Mouse (Mus musculus) brain, embryonic 14.5 days (tissue): ENCODE results near the gene Mast4. TPM values are rescaled to one million over a fixed set of nuclear protein-coding genes. Genes with fewer than 3 reads are reported as not detected.
A peak's percentile ranks its signal among the peaks of the same experiment; 100 is the strongest.

Experiments used
- DNase-seq: peaks from one replicate; pipeline ENCODE4 v3.0.0-alpha.2; 2011; ENCODE audit warnings: low read depth
- CTCF ChIP-seq: fragments of 200-500 bp; IDR thresholded peaks from 2 replicates; pipeline ENCODE4 v1.5.1; 2012; ENCODE audit warnings: inconsistent platforms, mild to moderate bottlenecking, moderate library complexity, borderline replicate concordance; ENCODE audit not compliant: insufficient read depth, insufficient read length; ENCODE audit errors: extremely low read depth
- POLR2A ChIP-seq: fragments of 200-500 bp; IDR thresholded peaks from 2 replicates; pipeline ENCODE4 v1.6.1; 2012; ENCODE audit warnings: mild to moderate bottlenecking, inconsistent platforms, borderline replicate concordance; ENCODE audit not compliant: poor library complexity, insufficient read depth, insufficient read length, severe bottlenecking; ENCODE audit errors: extremely low read depth
- polyA plus RNA-seq: library from polyadenylated mRNA; depleted of rRNA; stranded (reverse); fragments of >200 nt; gene quantifications from 2 replicates; pipeline ENCODE4 v1.2.3, GENCODE M21; 2012

Mast4 gene
- polyA plus RNA-seq, 1 experiment: 30.7 TPM

GRCm38 (mm10) chr13:103173545-103174182 is 160.6 kb downstream of the Mast4 start:
- peak; percentile 92 for DNase-seq
- TF ChIP-seq POLR2A: no peak
- peak; percentile 60; the same call in 1 of the 2 replicates for TF ChIP-seq CTCF

GRCm38 (mm10) chr13:103151944-103152343 is 182.4 kb downstream of the Mast4 start:
- no peak for TF ChIP-seq POLR2A
- TF ChIP-seq CTCF: no peak
- DNase-seq: no peak

- DNase-seq: no peak
- TF ChIP-seq POLR2A (no peak), CTCF (no peak)
These were observed 183.1 kb downstream of the Mast4 start for GRCm38 (mm10) chr13:103151171-103151570.

GRCm38 (mm10) chr13:103150671-103151070 is 183.6 kb downstream of the Mast4 start:
- TF ChIP-seq POLR2A (no peak), CTCF (no peak)
- DNase-seq: no peak

GRCm38 (mm10) chr13:103149415-103149814 is 184.9 kb downstream of the Mast4 start:
- DNase-seq: no peak
- TF ChIP-seq POLR2A (no peak), CTCF (no peak)

- DNase-seq: no peak
These were observed 190.0 kb downstream of the Mast4 start for GRCm38 (mm10) chr13:103144343-103144742.

GRCm38 (mm10) chr13:103141304-103141703 is 193.0 kb downstream of the Mast4 start:
- DNase-seq: no peak
- TF ChIP-seq CTCF (no peak), POLR2A (no peak)

More at GRCm38 (mm10) chr13:103144343-103144742, 190.0 kb downstream of the Mast4 start:
- no peak for TF ChIP-seq POLR2A
- no peak for TF ChIP-seq CTCF

GRCm38 (mm10) chr13:103140051-103140450 is 194.2 kb downstream of the Mast4 start:
- DNase-seq: no peak
- TF ChIP-seq CTCF (no peak), POLR2A (no peak)

- no peak for DNase-seq
- TF ChIP-seq POLR2A: no peak
- TF ChIP-seq CTCF: no peak
These were observed 196.0 kb downstream of the Mast4 start for GRCm38 (mm10) chr13:103138298-103138697.

- TF ChIP-seq CTCF (no peak), POLR2A (no peak)
- DNase-seq: peak; percentile 56
These were observed 198.9 kb downstream of the Mast4 start for GRCm38 (mm10) chr13:103135224-103135883.

GRCm38 (mm10) chr13:103131781-103132180 is 202.5 kb downstream of the Mast4 start:
- no peak for TF ChIP-seq CTCF
- TF ChIP-seq POLR2A: no peak
- DNase-seq: no peak
